Comparison of ENCODE assay signal across 9 mouse cellular contexts in genomic region chr12:31265722-31266431, GRCm38 (mm10). TPM values are rescaled to one million over a fixed set of nuclear protein-coding genes. Genes with fewer than 3 reads are reported as not detected.
A peak's percentile ranks its signal among the peaks of the same experiment; 100 is the strongest.
DNase-seq lines count a peak whose midpoint lies in the region; ATAC-seq and TF ChIP-seq lines count a peak whose summit lies in the region.
"Had no signal": no experiment of that assay in that cellular context is flagged by ENCODE, and none has a peak within 500 bp of the region (broad histone marks: within the 10 kb centered on the region; RNA-seq: fewer than 3 reads in every experiment).

No protein-coding gene starts in this region.

- no peak overlapping the region for H3K27ac ChIP-seq in thymus, adult 2 months (ENCODE audit: control insufficient read depth, insufficient read depth, low read length)
- peak overlapping the region; percentile 75 for H3K27ac ChIP-seq in hindbrain, embryonic 10.5 days
- H3K27ac ChIP-seq in neural tube, embryonic 12.5 days, result no peak overlapping the region

- H3K27me3 ChIP-seq in thymus, adult 2 months (ENCODE audit: control insufficient read depth, insufficient read depth, low read length), result no peaks in the 10 kb centered on the region
- peaks cover 66% of the 10 kb centered on the region for H3K27me3 ChIP-seq in hindbrain, embryonic 10.5 days (ENCODE audit: insufficient read depth, poor library complexity, severe bottlenecking)
- peaks cover 41% of the 10 kb centered on the region for H3K27me3 ChIP-seq in neural tube, embryonic 12.5 days (replicated peaks)

- peak; percentile 63 for DNase-seq in adrenal gland, adult 2 months
- DNase-seq in adrenal gland, adult 8-10 months, result no peak
- DNase-seq in thymus, adult 2 months, result no peak
- no peak for DNase-seq in thymus, postnatal 36 days
- DNase-seq in hindbrain, embryonic 10.5 days (ENCODE audit: low spot score), result peak; percentile 43
- peak; percentile 37 to 42 for DNase-seq in left cerebral cortex, postnatal 36 days (ENCODE audit: low spot score in 2 of 2)

- 3% methylated on average over 50 of the region's 50 CpGs for WGBS in thymus, adult 2 months
- WGBS in hindbrain, embryonic 10.5 days, result under 1% methylated on average over 50 of the region's 50 CpGs
- WGBS in neural tube, embryonic 12.5 days, result under 1% methylated on average over 50 of the region's 50 CpGs

- peak overlapping the region; percentile 25; the same call in 1 of the 2 replicates for H3K4me3 ChIP-seq in thymus, adult 2 months (ENCODE audit: control insufficient read depth, insufficient read depth, low read length)
- peak overlapping the region; percentile 53 for H3K4me3 ChIP-seq in hindbrain, embryonic 10.5 days
- peak overlapping the region; percentile 43 for H3K4me3 ChIP-seq in neural tube, embryonic 12.5 days

- intact Hi-C loops in left cerebral cortex, postnatal 36 days (cut with DNase I), result loop anchor here (5.0 kb wide), 1 partner anchor 99 kb away; no protein-coding TSS in a partner anchor

- peak overlapping the region; percentile 74 for H3K4me2 ChIP-seq in neural tube, embryonic 12.5 days (replicated peaks)

- no peaks in the 10 kb centered on the region for H3K9me3 ChIP-seq in hindbrain, embryonic 10.5 days
- no peaks in the 10 kb centered on the region for H3K9me3 ChIP-seq in neural tube, embryonic 12.5 days

- H3K36me3 ChIP-seq in thymus, adult 2 months (ENCODE audit: control insufficient read depth, insufficient read depth, low read length), result no peaks in the 10 kb centered on the region
- no peaks in the 10 kb centered on the region for H3K36me3 ChIP-seq in hindbrain, embryonic 10.5 days
- no peaks in the 10 kb centered on the region for H3K36me3 ChIP-seq in neural tube, embryonic 12.5 days

- ATAC-seq in neural tube, embryonic 12.5 days (ENCODE audit: low FRiP score, low read depth), result 0 out of 2 replicates have a peak, but pooled peaks have one; percentile 29
- no peak for ATAC-seq in megakaryocyte, adult 5-6 weeks (ENCODE audit: poor library complexity, severe bottlenecking)

- TF ChIP-seq POLR2A in thymus, adult 2 months (IDR thresholded peaks at IDR 0.05; ENCODE audit: control insufficient read depth, extremely low read depth, insufficient read depth, low read length, poor library complexity), result no peak

- no peak for TF ChIP-seq CTCF in thymus, adult 2 months (IDR thresholded peaks at IDR 0.05; ENCODE audit: borderline replicate concordance, control insufficient read depth, extremely low read depth, insufficient read depth, low read length, poor library complexity)

- H3K4me1 ChIP-seq in thymus, adult 2 months (replicated peaks; ENCODE audit: control insufficient read depth, insufficient read depth, low read length), result no peaks in the 10 kb centered on the region
- peaks cover 44% of the 10 kb centered on the region for H3K4me1 ChIP-seq in hindbrain, embryonic 10.5 days (replicated peaks)
- H3K4me1 ChIP-seq in neural tube, embryonic 12.5 days, result peaks cover 18% of the 10 kb centered on the region

- H3K9ac ChIP-seq in neural tube, embryonic 12.5 days, result peak overlapping the region; percentile 43

RNA-seq across cellular contexts. Expression of gene Lamb1, which starts 0.8 kb away (rescaled TPM):
- total RNA-seq in adrenal gland, adult 2 months (2021), result 100 to 1,000 TPM; 129 to 147 TPM
- polyA plus RNA-seq in adrenal gland, adult 2 months (2012; rRNA removed), result 33.2 and 35.8 TPM in 2 replicates
- total RNA-seq in adrenal gland, adult 8-10 months (2022), result 100 to 1,000 TPM; 109 to 247 (median 188) TPM
- 14.0 TPM in 2 replicates for polyA plus RNA-seq in thymus, adult 2 months (2012; rRNA removed)
- polyA plus RNA-seq in hindbrain, embryonic 10.5 days (2016; fragmentation: Nextera tagmentation; extraction: Ambion mirVana), result 21.8 and 23.7 TPM in 2 replicates
- 10 to 100 TPM; 12.4 to 16.5 TPM for total RNA-seq in left cerebral cortex, postnatal 36 days (2021)
- polyA plus RNA-seq in neural tube, embryonic 12.5 days (2016; fragmentation: Nextera tagmentation; extraction: Ambion mirVana), result 34.1 and 39.4 TPM in 2 replicates
- total RNA-seq in megakaryocyte, adult 5-6 weeks (2015), result 0.20 and 1.0 TPM in 2 replicates
- 2.5 and 9.6 TPM in 2 replicates for total RNA-seq in megakaryocyte, adult 5-6 weeks (2017)

RNA-seq across cellular contexts. Expression of gene Gm6993, which starts 25.3 kb away (rescaled TPM):
- not detected for total RNA-seq in adrenal gland, adult 2 months (2021)
- polyA plus RNA-seq in adrenal gland, adult 2 months (2012; rRNA removed), result not detected in 2 replicates
- total RNA-seq in adrenal gland, adult 8-10 months (2022), result not detected
- polyA plus RNA-seq in thymus, adult 2 months (2012; rRNA removed), result not detected in 2 replicates
- not detected in 2 replicates for polyA plus RNA-seq in hindbrain, embryonic 10.5 days (2016; fragmentation: Nextera tagmentation; extraction: Ambion mirVana)
- total RNA-seq in left cerebral cortex, postnatal 36 days (2021), result not detected
- not detected in 2 replicates for polyA plus RNA-seq in neural tube, embryonic 12.5 days (2016; fragmentation: Nextera tagmentation; extraction: Ambion mirVana)
- not detected in 2 replicates for total RNA-seq in megakaryocyte, adult 5-6 weeks (2015)
- total RNA-seq in megakaryocyte, adult 5-6 weeks (2017), result not detected in 2 replicates
- polyA plus RNA-seq: frontal cortex, adult 2 months had no signal

Comparison
In these comparisons a context has a peak if more than half of its experiments do, and no peak if none do; other contexts are left out.
1. DNase-seq: peak in adrenal gland, adult 2 months (single experiment), hindbrain, embryonic 10.5 days (single experiment) and left cerebral cortex, postnatal 36 days (2 of 2); none in adrenal gland, adult 8-10 months (single experiment), thymus, adult 2 months (single experiment) and thymus, postnatal 36 days (0 of 2).
2. RNA of gene Lamb1, which starts 0.8 kb away (total RNA-seq): 109 to 247 TPM in adrenal gland, adult 8-10 months and 129 to 147 TPM in adrenal gland, adult 2 months; 12.4 to 16.5 TPM in left cerebral cortex, postnatal 36 days and 0.20 to 9.6 TPM in megakaryocyte, adult 5-6 weeks; every median in the first group is over 4 times any median in the second.
3. Peak in every context shown above with its lines, with median percentiles within 50 percentile points of each other: H3K4me3 ChIP-seq.